Mouse (Mus musculus): Measurements from ENCODE around the gene Hdac4. TPM values are rescaled to one million over a fixed set of nuclear protein-coding genes. Genes with fewer than 3 reads are reported as not detected.

The Hdac4 gene
- polyA plus RNA-seq, 1 experiment from 2014 or later, result 24.1 TPM

- ATAC-seq (ENCODE audit: low read depth) (no peak), DNase-seq (ENCODE audit: low spot score) (no peak)
- no peak overlapping the region for H3K4me2 ChIP-seq (ENCODE audit: low read depth, low read length)
- no peak overlapping the region for H3K27ac ChIP-seq (replicated peaks; ENCODE audit: low read depth, low read length)
- WGBS, result 51% methylated on average over 3 of the region's 3 CpGs
- no peaks in the 10 kb centered on the region for H3K27me3 ChIP-seq (replicated peaks; ENCODE audit: control insufficient read depth, insufficient read depth, low read length)
- no peaks in the 10 kb centered on the region for H3K9me3 ChIP-seq (ENCODE audit: control insufficient read depth, low read length)
- H3K36me3 ChIP-seq (ENCODE audit: control insufficient read depth, insufficient read depth, low read length), result no peaks in the 10 kb centered on the region
- H3K4me3 ChIP-seq (ENCODE audit: low read depth, low read length), result no peak overlapping the region
- H3K4me1 ChIP-seq (ENCODE audit: control insufficient read depth, insufficient read depth, low read length), result peaks cover 21% of the 10 kb centered on the region
- H3K9ac ChIP-seq (ENCODE audit: low read depth, low read length), result no peak overlapping the region
These were observed 21.1 kb downstream of the Hdac4 start for GRCm38 (mm10) chr1:92174251-92174897.

GRCm38 (mm10) chr1:92170616-92171235, 24.8 kb downstream of the Hdac4 start:
- no peaks in the 10 kb centered on the region for H3K36me3 ChIP-seq (ENCODE audit: control insufficient read depth, insufficient read depth, low read length)
- no peak overlapping the region for H3K27ac ChIP-seq (replicated peaks; ENCODE audit: low read depth, low read length)
- DNase-seq (ENCODE audit: low spot score), result no peak
- H3K4me3 ChIP-seq (ENCODE audit: low read depth, low read length), result no peak overlapping the region
- WGBS, result 86% methylated on average over 5 of the region's 5 CpGs
- H3K27me3 ChIP-seq (replicated peaks; ENCODE audit: control insufficient read depth, insufficient read depth, low read length), result no peaks in the 10 kb centered on the region
- no peaks in the 10 kb centered on the region for H3K9me3 ChIP-seq (ENCODE audit: control insufficient read depth, low read length)
- H3K4me1 ChIP-seq (ENCODE audit: control insufficient read depth, insufficient read depth, low read length), result peaks cover 12% of the 10 kb centered on the region; the same call in 1 of the 2 replicates
- no peak overlapping the region for H3K4me2 ChIP-seq (ENCODE audit: low read depth, low read length)
- no peak overlapping the region for H3K9ac ChIP-seq (ENCODE audit: low read depth, low read length)
- no peak for ATAC-seq (ENCODE audit: low read depth)

- H3K4me1 ChIP-seq (ENCODE audit: control insufficient read depth, insufficient read depth, low read length), result peaks cover 12% of the 10 kb centered on the region; the same call in 1 of the 2 replicates
- H3K27ac ChIP-seq (replicated peaks; ENCODE audit: low read depth, low read length), result no peak overlapping the region
- no peaks in the 10 kb centered on the region for H3K27me3 ChIP-seq (replicated peaks; ENCODE audit: control insufficient read depth, insufficient read depth, low read length)
- no peak overlapping the region for H3K9ac ChIP-seq (ENCODE audit: low read depth, low read length)
- H3K36me3 ChIP-seq (ENCODE audit: control insufficient read depth, insufficient read depth, low read length), result no peaks in the 10 kb centered on the region
- H3K4me3 ChIP-seq (ENCODE audit: low read depth, low read length), result no peak overlapping the region
- DNase-seq (ENCODE audit: low spot score) (no peak), ATAC-seq (ENCODE audit: low read depth) (no peak)
- no peaks in the 10 kb centered on the region for H3K9me3 ChIP-seq (ENCODE audit: control insufficient read depth, low read length)
- H3K4me2 ChIP-seq (ENCODE audit: low read depth, low read length), result no peak overlapping the region
These were observed 25.8 kb downstream of the Hdac4 start for GRCm38 (mm10) chr1:92169776-92170055.

- no peaks in the 10 kb centered on the region for H3K27me3 ChIP-seq (replicated peaks; ENCODE audit: control insufficient read depth, insufficient read depth, low read length)
- H3K9me3 ChIP-seq (ENCODE audit: control insufficient read depth, low read length), result no peaks in the 10 kb centered on the region
- H3K4me1 ChIP-seq (ENCODE audit: control insufficient read depth, insufficient read depth, low read length), result peaks cover 12% of the 10 kb centered on the region; the same call in 1 of the 2 replicates
- no peak overlapping the region for H3K9ac ChIP-seq (ENCODE audit: low read depth, low read length)
- no peak overlapping the region for H3K4me3 ChIP-seq (ENCODE audit: low read depth, low read length)
- DNase-seq (ENCODE audit: low spot score) (no peak), ATAC-seq (ENCODE audit: low read depth) (no peak)
- H3K4me2 ChIP-seq (ENCODE audit: low read depth, low read length), result no peak overlapping the region
- no peak overlapping the region for H3K27ac ChIP-seq (replicated peaks; ENCODE audit: low read depth, low read length)
- H3K36me3 ChIP-seq (ENCODE audit: control insufficient read depth, insufficient read depth, low read length), result no peaks in the 10 kb centered on the region
- WGBS, result 84% methylated on average over 4 of the region's 4 CpGs
These were observed 26.4 kb downstream of the Hdac4 start for GRCm38 (mm10) chr1:92168900-92169775.

GRCm38 (mm10) chr1:92163932-92164331, 31.6 kb downstream of the Hdac4 start:
- no peak for DNase-seq (ENCODE audit: low spot score)
- Histone ChIP-seq H3K27ac (replicated peaks; ENCODE audit: low read depth, low read length) (no peak overlapping the region), H3K27me3 (replicated peaks; ENCODE audit: control insufficient read depth, insufficient read depth, low read length) (no peaks in the 10 kb centered on the region), H3K9ac (ENCODE audit: low read depth, low read length) (no peak overlapping the region), H3K4me3 (ENCODE audit: low read depth, low read length) (no peak overlapping the region), H3K36me3 (ENCODE audit: control insufficient read depth, insufficient read depth, low read length) (0 out of 2 replicates have a peak, but pooled peaks cover 4% of the 10 kb centered on the region), H3K9me3 (ENCODE audit: control insufficient read depth, low read length) (no peaks in the 10 kb centered on the region), H3K4me1 (ENCODE audit: control insufficient read depth, insufficient read depth, low read length) (0 out of 2 replicates have a peak, but pooled peaks cover 7% of the 10 kb centered on the region), H3K4me2 (ENCODE audit: low read depth, low read length) (no peak overlapping the region)
- ATAC-seq (ENCODE audit: low read depth), result no peak
- 94% methylated on average over 1 of the region's 1 CpGs for whole genome bisulfite sequencing

GRCm38 (mm10) chr1:92159804-92160203, 35.7 kb downstream of the Hdac4 start:
- Histone ChIP-seq H3K36me3 (ENCODE audit: control insufficient read depth, insufficient read depth, low read length) (0 out of 2 replicates have a peak, but pooled peaks cover 10% of the 10 kb centered on the region), H3K9ac (ENCODE audit: low read depth, low read length) (no peak overlapping the region), H3K9me3 (ENCODE audit: control insufficient read depth, low read length) (no peaks in the 10 kb centered on the region), H3K4me2 (ENCODE audit: low read depth, low read length) (no peak overlapping the region), H3K4me1 (ENCODE audit: control insufficient read depth, insufficient read depth, low read length) (no peaks in the 10 kb centered on the region), H3K27ac (replicated peaks; ENCODE audit: low read depth, low read length) (no peak overlapping the region), H3K27me3 (replicated peaks; ENCODE audit: control insufficient read depth, insufficient read depth, low read length) (no peaks in the 10 kb centered on the region), H3K4me3 (ENCODE audit: low read depth, low read length) (no peak overlapping the region)
- no peak for DNase-seq (ENCODE audit: low spot score)
- ATAC-seq (ENCODE audit: low read depth), result no peak
- 83% methylated on average over 4 of the region's 4 CpGs for WGBS

GRCm38 (mm10) chr1:92150201-92150600, 45.3 kb downstream of the Hdac4 start:
- H3K36me3 ChIP-seq (ENCODE audit: control insufficient read depth, insufficient read depth, low read length), result peaks cover 24% of the 10 kb centered on the region
- H3K4me1 ChIP-seq (ENCODE audit: control insufficient read depth, insufficient read depth, low read length), result no peaks in the 10 kb centered on the region
- no peak overlapping the region for H3K9ac ChIP-seq (ENCODE audit: low read depth, low read length)
- H3K4me2 ChIP-seq (ENCODE audit: low read depth, low read length), result no peak overlapping the region
- H3K9me3 ChIP-seq (ENCODE audit: control insufficient read depth, low read length), result no peaks in the 10 kb centered on the region
- H3K4me3 ChIP-seq (ENCODE audit: low read depth, low read length), result no peak overlapping the region
- ATAC-seq (ENCODE audit: low read depth) (no peak), DNase-seq (ENCODE audit: low spot score) (peak; percentile 78)
- WGBS, result 39% methylated on average over 1 of the region's 1 CpGs
- no peaks in the 10 kb centered on the region for H3K27me3 ChIP-seq (replicated peaks; ENCODE audit: control insufficient read depth, insufficient read depth, low read length)
- H3K27ac ChIP-seq (replicated peaks; ENCODE audit: low read depth, low read length), result no peak overlapping the region

GRCm38 (mm10) chr1:92148527-92148926, 47.0 kb downstream of the Hdac4 start:
- Histone ChIP-seq H3K27me3 (replicated peaks; ENCODE audit: control insufficient read depth, insufficient read depth, low read length) (no peaks in the 10 kb centered on the region), H3K4me2 (ENCODE audit: low read depth, low read length) (no peak overlapping the region), H3K36me3 (ENCODE audit: control insufficient read depth, insufficient read depth, low read length) (peaks cover 18% of the 10 kb centered on the region), H3K4me3 (ENCODE audit: low read depth, low read length) (no peak overlapping the region), H3K9me3 (ENCODE audit: control insufficient read depth, low read length) (no peaks in the 10 kb centered on the region), H3K4me1 (ENCODE audit: control insufficient read depth, insufficient read depth, low read length) (peaks cover 10% of the 10 kb centered on the region), H3K27ac (replicated peaks; ENCODE audit: low read depth, low read length) (no peak overlapping the region), H3K9ac (ENCODE audit: low read depth, low read length) (no peak overlapping the region)
- no peak for DNase-seq (ENCODE audit: low spot score)
- WGBS, result 100% methylated on average over 1 of the region's 1 CpGs
- no peak for ATAC-seq (ENCODE audit: low read depth)
